19 mouse cellular contexts compared by ENCODE assay signal in the genomic region with DNA sequence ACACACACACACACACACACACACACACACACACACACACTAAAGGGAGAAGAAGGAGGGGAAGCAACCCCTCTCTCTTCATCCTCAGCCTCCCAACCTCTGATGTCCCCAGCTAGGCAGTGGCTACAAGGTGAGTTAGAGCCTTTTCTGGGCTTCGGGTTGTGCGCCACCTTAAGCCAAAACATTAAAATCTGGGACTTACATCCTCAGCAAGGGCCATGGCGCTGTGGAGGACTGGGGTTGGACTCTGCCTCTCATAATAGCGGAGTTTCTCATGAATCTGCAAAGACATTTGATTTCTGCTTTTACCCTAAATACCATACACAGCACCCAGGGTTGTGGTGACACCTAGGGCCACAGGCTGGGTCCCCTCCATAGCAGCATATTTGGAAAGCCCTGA. TPM values are rescaled to one million over a fixed set of nuclear protein-coding genes. Genes with fewer than 3 reads are reported as not detected.
DNase-seq lines count a peak whose midpoint lies in the region; ATAC-seq lines count a peak whose summit lies in the region.
"Had no signal": no experiment of that assay in that cellular context is flagged by ENCODE, and none has a peak within 500 bp of the region (broad histone marks: within the 10 kb centered on the region; RNA-seq: fewer than 3 reads in every experiment).

No protein-coding gene starts in this region.

- H3K36me3 ChIP-seq in neural tube, embryonic 11.5 days (ENCODE audit: control insufficient read depth, insufficient read depth, low read length): no peaks in the 10 kb centered on the region
- H3K36me3 ChIP-seq in hindbrain, embryonic 13.5 days: peaks cover 17% of the 10 kb centered on the region
- peaks cover 4% of the 10 kb centered on the region; the same call in 1 of the 2 replicates for H3K36me3 ChIP-seq in midbrain, embryonic 15.5 days (replicated peaks)
- H3K36me3 ChIP-seq: embryonic facial prominence, embryonic 15.5 days had no signal

- H3K27me3 ChIP-seq in neural tube, embryonic 11.5 days (ENCODE audit: control insufficient read depth, insufficient read depth, low read length): no peaks in the 10 kb centered on the region
- H3K27me3 ChIP-seq in hindbrain, embryonic 13.5 days: no peaks in the 10 kb centered on the region
- no peaks in the 10 kb centered on the region for H3K27me3 ChIP-seq in midbrain, embryonic 15.5 days (replicated peaks)
- H3K27me3 ChIP-seq: Patski had no signal

- WGBS in neural tube, embryonic 11.5 days: 88% methylated on average over 4 of the region's 4 CpGs
- 89% methylated on average over 4 of the region's 4 CpGs for WGBS in hindbrain, embryonic 13.5 days
- 82% methylated on average over 4 of the region's 4 CpGs for WGBS in midbrain, embryonic 15.5 days

- no peak for ATAC-seq in neural tube, embryonic 11.5 days (ENCODE audit: insufficient read depth, low FRiP score, low TSS enrichment)
- ATAC-seq in hindbrain, embryonic 13.5 days (ENCODE audit: low FRiP score): no peak
- no peak for ATAC-seq in midbrain, embryonic 15.5 days (replicated peaks)
- no peak for ATAC-seq in granulocyte monocyte progenitor cell, adult 5-6 weeks (replicated peaks; ENCODE audit: poor library complexity, severe bottlenecking)
- ATAC-seq: Patski had no signal

- peak overlapping the region; percentile 88; the same call in 1 of the 2 replicates for H3K4me2 ChIP-seq in neural tube, embryonic 11.5 days (ENCODE audit: low read depth)
- H3K4me2 ChIP-seq in hindbrain, embryonic 13.5 days: peak overlapping the region; percentile 70
- peak overlapping the region; percentile 65 for H3K4me2 ChIP-seq in midbrain, embryonic 15.5 days
- H3K4me2 ChIP-seq: embryonic facial prominence, embryonic 15.5 days had no signal

- H3K4me1 ChIP-seq in neural tube, embryonic 11.5 days (ENCODE audit: control insufficient read depth, insufficient read depth, low read length): peaks cover 29% of the 10 kb centered on the region
- H3K4me1 ChIP-seq in hindbrain, embryonic 13.5 days (replicated peaks): peaks cover 48% of the 10 kb centered on the region
- H3K4me1 ChIP-seq in midbrain, embryonic 15.5 days: peaks cover 31% of the 10 kb centered on the region

- no peak overlapping the region for H3K9ac ChIP-seq in neural tube, embryonic 11.5 days (ENCODE audit: low read length)
- H3K9ac ChIP-seq in hindbrain, embryonic 13.5 days: peak overlapping the region; percentile 86
- peak overlapping the region; percentile 6; the same call in 1 of the 2 replicates for H3K9ac ChIP-seq in midbrain, embryonic 15.5 days
- H3K9ac ChIP-seq: embryonic facial prominence, embryonic 15.5 days had no signal

- H3K9me3 ChIP-seq in neural tube, embryonic 11.5 days (ENCODE audit: control insufficient read depth, low read length): no peaks in the 10 kb centered on the region
- H3K9me3 ChIP-seq in hindbrain, embryonic 13.5 days: no peaks in the 10 kb centered on the region
- no peaks in the 10 kb centered on the region for H3K9me3 ChIP-seq in midbrain, embryonic 15.5 days
- H3K9me3 ChIP-seq: embryonic facial prominence, embryonic 15.5 days; megakaryocyte, embryonic 14.5 days had no signal

- DNase-seq in neural tube, embryonic 11.5 days (ENCODE audit: low spot score): no peak
- DNase-seq in neural tube, embryonic 10.5 days (ENCODE audit: extremely low spot score, low spot score): no peak
- DNase-seq in heart, postnatal 4 days: no peak
- DNase-seq in lung, postnatal 36 days: no peak
- DNase-seq: adrenal gland, adult 2 months; heart, adult 2 months; heart, postnatal 14 days; kidney, adult 11 months; lung, adult 18-20 months; thymus, postnatal 25 days had no signal

- no peak overlapping the region for H3K4me3 ChIP-seq in neural tube, embryonic 11.5 days (ENCODE audit: low read depth, low read length)
- peak overlapping the region; percentile 65 for H3K4me3 ChIP-seq in hindbrain, embryonic 13.5 days
- no peak overlapping the region for H3K4me3 ChIP-seq in midbrain, embryonic 15.5 days
- H3K4me3 ChIP-seq: heart, adult 2 months; megakaryocyte, embryonic 14.5 days had no signal

- no peak overlapping the region for H3K27ac ChIP-seq in neural tube, embryonic 11.5 days (ENCODE audit: low read depth, low read length)
- H3K27ac ChIP-seq in hindbrain, embryonic 13.5 days: 0 out of 2 replicates have a peak overlapping the region, but pooled peaks have one; percentile 30
- no peak overlapping the region for H3K27ac ChIP-seq in midbrain, embryonic 15.5 days
- H3K27ac ChIP-seq: embryonic facial prominence, embryonic 15.5 days; heart, adult 2 months had no signal

RNA-seq across cellular contexts. Expression of a gene that starts 3.4 kb away (rescaled TPM):
- polyA plus RNA-seq in neural tube, embryonic 11.5 days (2014; fragmentation: Nextera tagmentation; extraction: Ambion mirVana): 28.1 and 35.1 TPM in 2 replicates
- polyA plus RNA-seq in hindbrain, embryonic 13.5 days (2015; fragmentation: Nextera tagmentation; extraction: Ambion mirVana): 43.5 and 45.9 TPM in 2 replicates
- 60.1 and 62.9 TPM in 2 replicates for polyA plus RNA-seq in midbrain, embryonic 15.5 days (2015; fragmentation: Nextera tagmentation; extraction: Ambion mirVana)
- total RNA-seq in granulocyte monocyte progenitor cell, adult 5-6 weeks (2014; fragmentation: Nextera tagmentation): not detected in 2 replicates
- total RNA-seq in granulocyte monocyte progenitor cell, adult 5-6 weeks (2017): not detected in 2 replicates
- total RNA-seq in heart, postnatal 4 days (2021): 1 to 10 TPM; 6.2 to 7.4 TPM

RNA-seq across cellular contexts. Expression of a gene that starts 16.4 kb away (rescaled TPM):
- 0.12 and 0.26 TPM in 2 replicates for polyA plus RNA-seq in neural tube, embryonic 11.5 days (2014; fragmentation: Nextera tagmentation; extraction: Ambion mirVana)
- polyA plus RNA-seq in hindbrain, embryonic 13.5 days (2015; fragmentation: Nextera tagmentation; extraction: Ambion mirVana): 0.38 and 0.53 TPM in 2 replicates
- polyA plus RNA-seq in midbrain, embryonic 15.5 days (2015; fragmentation: Nextera tagmentation; extraction: Ambion mirVana): 0.31 and 0.43 TPM in 2 replicates
- total RNA-seq in granulocyte monocyte progenitor cell, adult 5-6 weeks (2014; fragmentation: Nextera tagmentation): 0.26 and 1.1 TPM in 2 replicates
- 0.36 and 2.0 TPM in 2 replicates for total RNA-seq in granulocyte monocyte progenitor cell, adult 5-6 weeks (2017)
- 10 to 100 TPM; 32.3 to 36.2 TPM for total RNA-seq in heart, postnatal 4 days (2021)
- total RNA-seq: layer of hippocampus, adult 8-10 months had no signal
- polyA plus RNA-seq: Patski had no signal

RNA-seq across cellular contexts. Expression of a gene that starts 38.1 kb away (rescaled TPM):
- polyA plus RNA-seq in neural tube, embryonic 11.5 days (2014; fragmentation: Nextera tagmentation; extraction: Ambion mirVana): 14.0 and 15.3 TPM in 2 replicates
- 15.4 and 16.0 TPM in 2 replicates for polyA plus RNA-seq in hindbrain, embryonic 13.5 days (2015; fragmentation: Nextera tagmentation; extraction: Ambion mirVana)
- 21.7 and 22.2 TPM in 2 replicates for polyA plus RNA-seq in midbrain, embryonic 15.5 days (2015; fragmentation: Nextera tagmentation; extraction: Ambion mirVana)
- 3.9 and 4.3 TPM in 2 replicates for total RNA-seq in granulocyte monocyte progenitor cell, adult 5-6 weeks (2014; fragmentation: Nextera tagmentation)
- 0.95 and 1.1 TPM in 2 replicates for total RNA-seq in granulocyte monocyte progenitor cell, adult 5-6 weeks (2017)
- total RNA-seq in heart, postnatal 4 days (2021): 100 to 1,000 TPM; 149 to 162 TPM

RNA-seq across cellular contexts. Expression of a gene that starts 40.8 kb away (rescaled TPM):
- not detected in 2 replicates for polyA plus RNA-seq in neural tube, embryonic 11.5 days (2014; fragmentation: Nextera tagmentation; extraction: Ambion mirVana)
- polyA plus RNA-seq in hindbrain, embryonic 13.5 days (2015; fragmentation: Nextera tagmentation; extraction: Ambion mirVana): not detected in 2 replicates
- not detected in 2 replicates for polyA plus RNA-seq in midbrain, embryonic 15.5 days (2015; fragmentation: Nextera tagmentation; extraction: Ambion mirVana)
- total RNA-seq in granulocyte monocyte progenitor cell, adult 5-6 weeks (2014; fragmentation: Nextera tagmentation): not detected in 2 replicates
- not detected in 2 replicates for total RNA-seq in granulocyte monocyte progenitor cell, adult 5-6 weeks (2017)
- not detected for total RNA-seq in heart, postnatal 4 days (2021)
- total RNA-seq: adrenal gland, adult 2 months; heart, adult 2 months; heart, postnatal 14 days; layer of hippocampus, adult 8-10 months had no signal
- polyA plus RNA-seq: adrenal gland, adult 2 months; embryonic facial prominence, embryonic 15.5 days; heart, adult 2 months; limb, embryonic 14.5 days; Patski; stomach, embryonic 14.5 days had no signal

RNA-seq across cellular contexts. Expression of a gene that starts 58.1 kb away (rescaled TPM):
- not detected in 2 replicates for polyA plus RNA-seq in neural tube, embryonic 11.5 days (2014; fragmentation: Nextera tagmentation; extraction: Ambion mirVana)
- polyA plus RNA-seq in hindbrain, embryonic 13.5 days (2015; fragmentation: Nextera tagmentation; extraction: Ambion mirVana): 0.42 TPM in 1 of 2 replicates, not detected in the other
- polyA plus RNA-seq in midbrain, embryonic 15.5 days (2015; fragmentation: Nextera tagmentation; extraction: Ambion mirVana): not detected in 2 replicates
- total RNA-seq in granulocyte monocyte progenitor cell, adult 5-6 weeks (2014; fragmentation: Nextera tagmentation): not detected in 2 replicates
- not detected in 2 replicates for total RNA-seq in granulocyte monocyte progenitor cell, adult 5-6 weeks (2017)
- total RNA-seq in heart, postnatal 4 days (2021): 1 to 10 TPM; 7.5 to 8.2 TPM
- total RNA-seq: adrenal gland, adult 2 months had no signal
- polyA plus RNA-seq: Patski; stomach, embryonic 14.5 days had no signal
